Mouse (Mus musculus) splenic B cell, adult 2 months (primary cell): Measurements from ENCODE around the gene Krt23.
A peak's percentile ranks its signal among the peaks of the same experiment; 100 is the strongest.

ENCODE experiments used
- DNase-seq: peaks from one replicate; pipeline ENCODE4 v3.0.0-alpha.2; 2011; ENCODE audit warnings: low read depth, low spot score
- H3K27me3 ChIP-seq: 2 replicates; pipeline ENCODE4 v1.6.1; 2012; ENCODE audit warnings: mild to moderate bottlenecking, low read length, moderate library complexity, mixed read lengths; ENCODE audit not compliant: control insufficient read depth, poor library complexity, insufficient read depth, severe bottlenecking
- H3K36me3 ChIP-seq: 2 replicates; pipeline ENCODE4 v1.6.1; 2012; ENCODE audit warnings: mild to moderate bottlenecking, low read length, moderate library complexity, mixed read lengths; ENCODE audit not compliant: control insufficient read depth, poor library complexity, insufficient read depth, severe bottlenecking

Krt23 gene

GRCm38 (mm10) chr11:99469228-99469627 is 23.7 kb downstream of the Krt23 start:
- DNase-seq = no peak
- H3K27me3 ChIP-seq = no peaks in the 10 kb centered on the region
- H3K36me3 ChIP-seq = no peaks in the 10 kb centered on the region

GRCm38 (mm10) chr11:99468566-99468965 is 24.4 kb downstream of the Krt23 start:
- no peak for DNase-seq
- no peaks in the 10 kb centered on the region; the same call in 1 of the 2 replicates for H3K27me3 ChIP-seq

GRCm38 (mm10) chr11:99466316-99466715 is 26.6 kb downstream of the Krt23 start:
- no peak for DNase-seq
- Histone ChIP-seq H3K36me3 (no peaks in the 10 kb centered on the region), H3K27me3 (no peaks in the 10 kb centered on the region; the same call in 1 of the 2 replicates)

More at GRCm38 (mm10) chr11:99468566-99468965, 24.4 kb downstream of the Krt23 start:
- H3K36me3 ChIP-seq = no peaks in the 10 kb centered on the region

GRCm38 (mm10) chr11:99464836-99465235 is 28.1 kb downstream of the Krt23 start:
- Histone ChIP-seq H3K36me3 (no peaks in the 10 kb centered on the region), H3K27me3 (no peaks in the 10 kb centered on the region; the same call in 1 of the 2 replicates)
- peak; percentile 73 for DNase-seq

- Histone ChIP-seq H3K36me3 (no peaks in the 10 kb centered on the region), H3K27me3 (no peaks in the 10 kb centered on the region; the same call in 1 of the 2 replicates)
- DNase-seq = peak; percentile 73
Observed at GRCm38 (mm10) chr11:99463155-99463554, 29.8 kb downstream of the Krt23 start.

- Histone ChIP-seq H3K36me3 (no peaks in the 10 kb centered on the region), H3K27me3 (no peaks in the 10 kb centered on the region; the same call in 1 of the 2 replicates)
- DNase-seq = no peak
Observed at GRCm38 (mm10) chr11:99461736-99462135, 31.2 kb downstream of the Krt23 start.

- Histone ChIP-seq H3K27me3 (no peaks in the 10 kb centered on the region; the same call in 1 of the 2 replicates), H3K36me3 (no peaks in the 10 kb centered on the region)
- no peak for DNase-seq
Observed at GRCm38 (mm10) chr11:99458887-99459286, 34.0 kb downstream of the Krt23 start.

GRCm38 (mm10) chr11:99454759-99455158 is 38.2 kb downstream of the Krt23 start:
- H3K36me3 ChIP-seq = no peaks in the 10 kb centered on the region
- no peaks in the 10 kb centered on the region for H3K27me3 ChIP-seq
- no peak for DNase-seq

GRCm38 (mm10) chr11:99454044-99454443 is 38.9 kb downstream of the Krt23 start:
- Histone ChIP-seq H3K27me3 (no peaks in the 10 kb centered on the region), H3K36me3 (no peaks in the 10 kb centered on the region)
- no peak for DNase-seq

- DNase-seq = no peak
- Histone ChIP-seq H3K36me3 (no peaks in the 10 kb centered on the region), H3K27me3 (no peaks in the 10 kb centered on the region)
Observed at GRCm38 (mm10) chr11:99448769-99449168, 44.2 kb downstream of the Krt23 start.

- no peak for DNase-seq
- Histone ChIP-seq H3K36me3 (no peaks in the 10 kb centered on the region), H3K27me3 (no peaks in the 10 kb centered on the region)
Observed at GRCm38 (mm10) chr11:99441220-99441619, 51.7 kb downstream of the Krt23 start.

- Histone ChIP-seq H3K36me3 (no peaks in the 10 kb centered on the region), H3K27me3 (no peaks in the 10 kb centered on the region)
- DNase-seq = no peak
Observed at GRCm38 (mm10) chr11:99439465-99439864, 53.5 kb downstream of the Krt23 start.

- H3K27me3 ChIP-seq = no peaks in the 10 kb centered on the region
- no peak for DNase-seq
- H3K36me3 ChIP-seq = no peaks in the 10 kb centered on the region
Observed at GRCm38 (mm10) chr11:99437972-99438371, 55.0 kb downstream of the Krt23 start, which contains the start of gene Krt20. Gene Krt20 (minus strand): TSS chr11:99438150.

- Histone ChIP-seq H3K36me3 (no peaks in the 10 kb centered on the region), H3K27me3 (no peaks in the 10 kb centered on the region)
- no peak for DNase-seq
Observed at GRCm38 (mm10) chr11:99436625-99437024, 56.3 kb downstream of the Krt23 start.

GRCm38 (mm10) chr11:99430670-99431069 is 62.3 kb downstream of the Krt23 start:
- Histone ChIP-seq H3K36me3 (no peaks in the 10 kb centered on the region), H3K27me3 (no peaks in the 10 kb centered on the region)
- peak; percentile 3 for DNase-seq
